Mouse (Mus musculus): ENCODE results near the gene Klhl26. TPM values are rescaled to one million over a fixed set of nuclear protein-coding genes. Genes with fewer than 3 reads are reported as not detected.

The Klhl26 gene
- polyA plus RNA-seq, 1 experiment from 2014 or later = 19.0 TPM

GRCm38 (mm10) chr8:70467907-70468306 is 8.9 kb downstream of the Klhl26 start:
- Histone ChIP-seq H3K27ac (ENCODE audit: low read length) (no peak overlapping the region), H3K4me2 (replicated peaks; ENCODE audit: low read depth, low read length) (no peak overlapping the region), H3K4me1 (ENCODE audit: insufficient read depth, low read depth, low read length) (peaks cover 18% of the 10 kb centered on the region; the same call in 1 of the 2 replicates), H3K36me3 (ENCODE audit: insufficient read depth, low read length) (no peaks in the 10 kb centered on the region), H3K27me3 (replicated peaks; ENCODE audit: insufficient read depth, low read length) (no peaks in the 10 kb centered on the region), H3K9ac (replicated peaks; ENCODE audit: low read depth) (no peak overlapping the region), H3K4me3 (ENCODE audit: low read depth, low read length) (no peak overlapping the region), H3K9me3 (ENCODE audit: low read length) (no peaks in the 10 kb centered on the region)
- no peak for DNase-seq (ENCODE audit: low spot score)
- 16% methylated on average over 1 of the region's 1 CpGs for WGBS
- no peak for ATAC-seq
- TF ChIP-seq CTCF (IDR thresholded peaks at IDR 0.05) = no peak
- TF ChIP-seq EP300 (IDR thresholded peaks at IDR 0.05) = no peak

- Histone ChIP-seq H3K4me3 (ENCODE audit: low read depth, low read length) (no peak overlapping the region), H3K4me2 (replicated peaks; ENCODE audit: low read depth, low read length) (no peak overlapping the region), H3K9me3 (ENCODE audit: low read length) (no peaks in the 10 kb centered on the region), H3K36me3 (ENCODE audit: insufficient read depth, low read length) (no peaks in the 10 kb centered on the region), H3K27ac (ENCODE audit: low read length) (no peak overlapping the region), H3K9ac (replicated peaks; ENCODE audit: low read depth) (no peak overlapping the region), H3K4me1 (ENCODE audit: insufficient read depth, low read depth, low read length) (peaks cover 18% of the 10 kb centered on the region; the same call in 1 of the 2 replicates), H3K27me3 (replicated peaks; ENCODE audit: insufficient read depth, low read length) (no peaks in the 10 kb centered on the region)
- no peak for ATAC-seq
- TF ChIP-seq CTCF (IDR thresholded peaks at IDR 0.05) = no peak
- no peak for TF ChIP-seq EP300 (IDR thresholded peaks at IDR 0.05)
- 69% methylated on average over 5 of the region's 5 CpGs for WGBS
- no peak for DNase-seq (ENCODE audit: low spot score)
These were observed 9.5 kb downstream of the Klhl26 start for GRCm38 (mm10) chr8:70467229-70467725.

- no peak for ATAC-seq
- peaks cover 18% of the 10 kb centered on the region; the same call in 1 of the 2 replicates for H3K4me1 ChIP-seq (ENCODE audit: insufficient read depth, low read depth, low read length)
- TF ChIP-seq CTCF (IDR thresholded peaks at IDR 0.05) = no peak
- TF ChIP-seq EP300 (IDR thresholded peaks at IDR 0.05) = no peak
- H3K4me3 ChIP-seq (ENCODE audit: low read depth, low read length) = no peak overlapping the region
- no peak overlapping the region for H3K9ac ChIP-seq (replicated peaks; ENCODE audit: low read depth)
- 34% methylated on average over 11 of the region's 11 CpGs for WGBS
- no peaks in the 10 kb centered on the region for H3K9me3 ChIP-seq (ENCODE audit: low read length)
- H3K27ac ChIP-seq (ENCODE audit: low read length) = no peak overlapping the region
- DNase-seq (ENCODE audit: low spot score) = no peak
- no peaks in the 10 kb centered on the region for H3K36me3 ChIP-seq (ENCODE audit: insufficient read depth, low read length)
- no peaks in the 10 kb centered on the region for H3K27me3 ChIP-seq (replicated peaks; ENCODE audit: insufficient read depth, low read length)
- no peak overlapping the region for H3K4me2 ChIP-seq (replicated peaks; ENCODE audit: low read depth, low read length)
These were observed 10.0 kb downstream of the Klhl26 start for GRCm38 (mm10) chr8:70466771-70467170.

DNA sequence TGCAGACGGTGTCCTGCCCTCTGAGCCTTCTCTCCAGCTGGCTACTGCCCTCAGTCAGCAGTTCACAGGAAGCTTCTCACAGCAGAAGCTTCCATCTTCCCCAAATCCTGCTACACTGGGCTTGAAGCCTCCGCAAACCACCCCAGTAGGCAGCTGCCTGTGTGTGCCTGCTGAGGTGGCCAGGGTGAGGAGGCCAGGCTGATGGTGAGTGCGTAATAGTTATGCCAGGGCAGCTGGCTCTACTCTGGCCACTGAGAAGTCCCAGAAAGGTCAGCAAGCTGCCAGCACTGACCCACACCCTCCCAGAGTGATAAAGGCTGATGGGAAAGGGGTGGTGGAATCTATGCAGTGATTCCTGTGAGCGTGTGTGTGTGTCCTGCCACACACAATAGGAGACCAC is 10.5 kb downstream of the Klhl26 start:
- no peak overlapping the region for H3K4me3 ChIP-seq (ENCODE audit: low read depth, low read length)
- H3K36me3 ChIP-seq (ENCODE audit: insufficient read depth, low read length) = no peaks in the 10 kb centered on the region
- no peak overlapping the region for H3K27ac ChIP-seq (ENCODE audit: low read length)
- no peak overlapping the region for H3K4me2 ChIP-seq (replicated peaks; ENCODE audit: low read depth, low read length)
- DNase-seq (ENCODE audit: low spot score) (no peak), ATAC-seq (no peak)
- TF ChIP-seq EP300 (IDR thresholded peaks at IDR 0.05) (no peak), CTCF (IDR thresholded peaks at IDR 0.05) (no peak)
- no peaks in the 10 kb centered on the region for H3K27me3 ChIP-seq (replicated peaks; ENCODE audit: insufficient read depth, low read length)
- 77% methylated on average over 4 of the region's 4 CpGs for WGBS
- no peaks in the 10 kb centered on the region for H3K9me3 ChIP-seq (ENCODE audit: low read length)
- H3K4me1 ChIP-seq (ENCODE audit: insufficient read depth, low read depth, low read length) = peaks cover 18% of the 10 kb centered on the region; the same call in 1 of the 2 replicates
- H3K9ac ChIP-seq (replicated peaks; ENCODE audit: low read depth) = no peak overlapping the region

GRCm38 (mm10) chr8:70465701-70466100 is 11.1 kb downstream of the Klhl26 start:
- Histone ChIP-seq H3K27me3 (replicated peaks; ENCODE audit: insufficient read depth, low read length) (no peaks in the 10 kb centered on the region), H3K9ac (replicated peaks; ENCODE audit: low read depth) (no peak overlapping the region), H3K4me2 (replicated peaks; ENCODE audit: low read depth, low read length) (no peak overlapping the region), H3K9me3 (ENCODE audit: low read length) (no peaks in the 10 kb centered on the region), H3K27ac (ENCODE audit: low read length) (no peak overlapping the region), H3K4me1 (ENCODE audit: insufficient read depth, low read depth, low read length) (peaks cover 18% of the 10 kb centered on the region; the same call in 1 of the 2 replicates), H3K36me3 (ENCODE audit: insufficient read depth, low read length) (no peaks in the 10 kb centered on the region), H3K4me3 (ENCODE audit: low read depth, low read length) (no peak overlapping the region)
- TF ChIP-seq CTCF (IDR thresholded peaks at IDR 0.05) (no peak), EP300 (IDR thresholded peaks at IDR 0.05) (no peak)
- ATAC-seq (no peak), DNase-seq (ENCODE audit: low spot score) (no peak)
- 96% methylated on average over 4 of the region's 4 CpGs for WGBS

- Histone ChIP-seq H3K36me3 (ENCODE audit: insufficient read depth, low read length) (no peaks in the 10 kb centered on the region), H3K27me3 (replicated peaks; ENCODE audit: insufficient read depth, low read length) (no peaks in the 10 kb centered on the region), H3K9me3 (ENCODE audit: low read length) (no peaks in the 10 kb centered on the region), H3K4me3 (ENCODE audit: low read depth, low read length) (no peak overlapping the region), H3K27ac (ENCODE audit: low read length) (no peak overlapping the region), H3K4me1 (ENCODE audit: insufficient read depth, low read depth, low read length) (peaks cover 11% of the 10 kb centered on the region; the same call in 1 of the 2 replicates), H3K9ac (replicated peaks; ENCODE audit: low read depth) (no peak overlapping the region), H3K4me2 (replicated peaks; ENCODE audit: low read depth, low read length) (no peak overlapping the region)
- WGBS = 91% methylated on average over 6 of the region's 6 CpGs
- TF ChIP-seq EP300 (IDR thresholded peaks at IDR 0.05) (no peak), CTCF (IDR thresholded peaks at IDR 0.05) (no peak)
- ATAC-seq = no peak
- no peak for DNase-seq (ENCODE audit: low spot score)
These were observed 12.6 kb downstream of the Klhl26 start for GRCm38 (mm10) chr8:70464162-70464561.

GRCm38 (mm10) chr8:70463306-70463705 is 13.5 kb downstream of the Klhl26 start:
- WGBS = 62% methylated on average over 4 of the region's 4 CpGs
- TF ChIP-seq EP300 (IDR thresholded peaks at IDR 0.05) = no peak
- no peak for TF ChIP-seq CTCF (IDR thresholded peaks at IDR 0.05)
- peaks cover 11% of the 10 kb centered on the region; the same call in 1 of the 2 replicates for H3K4me1 ChIP-seq (ENCODE audit: insufficient read depth, low read depth, low read length)
- ATAC-seq (no peak), DNase-seq (ENCODE audit: low spot score) (no peak)
- no peak overlapping the region for H3K9ac ChIP-seq (replicated peaks; ENCODE audit: low read depth)
- H3K4me2 ChIP-seq (replicated peaks; ENCODE audit: low read depth, low read length) = no peak overlapping the region
- no peaks in the 10 kb centered on the region for H3K36me3 ChIP-seq (ENCODE audit: insufficient read depth, low read length)
- H3K4me3 ChIP-seq (ENCODE audit: low read depth, low read length) = no peak overlapping the region
- no peaks in the 10 kb centered on the region for H3K9me3 ChIP-seq (ENCODE audit: low read length)
- no peaks in the 10 kb centered on the region for H3K27me3 ChIP-seq (replicated peaks; ENCODE audit: insufficient read depth, low read length)
- H3K27ac ChIP-seq (ENCODE audit: low read length) = no peak overlapping the region
